Mouse (Mus musculus) Muller cell, postnatal 12 days (primary cell): ENCODE results near the gene Psma6.

Experiments used
- DNase-seq: peaks from one replicate; pipeline ENCODE4 v3.0.0-alpha.2; 2015; ENCODE audit errors: inconsistent ontology term

The Psma6 gene

DNA sequence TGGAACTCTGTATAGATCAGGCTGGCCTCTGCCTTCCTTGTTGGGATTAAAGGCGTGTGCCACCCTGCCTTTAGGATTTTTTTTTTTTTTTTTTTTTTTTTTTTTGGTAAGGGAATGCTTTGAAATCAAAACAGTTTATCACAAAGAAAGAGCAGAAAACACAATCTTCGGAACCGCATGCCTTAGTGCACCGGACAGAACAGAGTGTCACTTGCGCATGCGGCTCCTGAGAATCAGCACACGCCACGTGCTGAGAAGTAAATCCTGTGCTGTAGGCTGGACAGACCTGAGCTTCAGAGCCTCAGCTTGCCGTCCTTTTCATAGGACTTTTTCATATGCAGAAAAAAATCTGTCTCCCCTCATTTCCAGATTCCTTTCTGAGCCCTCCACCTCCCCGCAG, 54.0 kb downstream of the Psma6 start:
- DNase-seq, result no peak

DNA sequence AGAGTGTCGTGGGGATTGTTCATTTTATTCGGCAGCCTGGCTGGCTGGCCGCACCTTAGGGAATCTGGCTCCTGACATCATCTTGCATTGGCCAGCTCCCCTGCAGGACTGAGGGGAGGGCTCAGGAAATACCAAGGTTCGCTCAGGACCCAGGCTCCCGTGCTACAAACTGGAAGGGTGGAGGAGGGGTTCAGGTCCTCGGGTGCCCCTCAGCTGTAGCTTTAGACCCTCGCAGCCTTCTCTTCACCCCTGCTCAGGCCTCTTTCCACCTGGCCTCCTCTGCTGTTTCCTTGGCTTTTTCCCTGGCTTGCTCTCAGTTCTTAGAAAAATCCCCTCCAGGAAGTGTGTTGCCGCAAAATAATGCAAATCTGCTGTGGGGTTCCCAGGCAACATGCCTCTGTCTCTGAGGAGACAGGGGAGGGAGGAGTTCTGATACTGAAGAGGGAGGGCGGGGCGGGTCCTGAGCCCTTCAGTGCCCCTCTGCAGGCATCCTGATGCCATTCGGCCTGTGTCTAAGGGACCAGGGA, 54.7 kb downstream of the Psma6 start:
- peak; percentile 7 for DNase-seq

DNA sequence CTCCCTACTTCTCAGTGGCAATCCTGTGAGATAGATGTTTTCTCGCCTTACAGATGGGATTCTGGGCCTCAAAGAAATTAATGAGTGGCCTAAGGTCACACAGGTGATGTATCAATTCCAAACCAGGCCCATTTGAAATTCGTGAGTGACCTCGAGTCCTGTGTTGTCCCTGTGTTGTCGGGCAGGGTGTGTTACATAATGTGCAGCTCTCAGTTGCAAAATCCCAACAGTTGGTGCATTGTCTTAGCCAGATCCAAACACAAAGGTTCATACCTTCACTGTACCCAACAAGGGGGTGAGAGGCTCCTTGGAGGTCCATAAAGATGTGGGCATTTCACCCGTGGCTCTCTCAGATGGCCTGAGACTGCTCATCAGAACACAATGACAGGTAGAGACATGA, 56.4 kb downstream of the Psma6 start:
- DNase-seq, result no peak

DNA sequence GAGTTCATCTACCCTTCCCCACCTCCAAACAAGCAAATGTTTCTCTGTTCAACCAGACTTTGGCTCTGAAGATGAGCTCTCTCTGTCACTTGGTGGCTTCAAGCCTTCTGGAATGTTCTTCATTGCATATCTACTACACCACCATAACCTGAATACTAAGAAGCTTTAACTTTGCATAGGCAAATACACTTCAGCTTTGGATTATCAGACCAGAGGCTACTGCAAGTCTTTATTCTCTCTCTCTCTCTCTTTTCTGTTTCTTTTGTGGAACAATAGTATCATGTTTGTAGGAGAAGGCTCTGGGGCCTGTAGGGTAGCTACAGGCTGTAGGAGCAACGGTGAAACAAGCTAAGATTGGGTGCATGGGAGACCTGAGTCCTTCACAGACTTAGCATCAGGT, 58.2 kb downstream of the Psma6 start:
- no peak for DNase-seq

DNA sequence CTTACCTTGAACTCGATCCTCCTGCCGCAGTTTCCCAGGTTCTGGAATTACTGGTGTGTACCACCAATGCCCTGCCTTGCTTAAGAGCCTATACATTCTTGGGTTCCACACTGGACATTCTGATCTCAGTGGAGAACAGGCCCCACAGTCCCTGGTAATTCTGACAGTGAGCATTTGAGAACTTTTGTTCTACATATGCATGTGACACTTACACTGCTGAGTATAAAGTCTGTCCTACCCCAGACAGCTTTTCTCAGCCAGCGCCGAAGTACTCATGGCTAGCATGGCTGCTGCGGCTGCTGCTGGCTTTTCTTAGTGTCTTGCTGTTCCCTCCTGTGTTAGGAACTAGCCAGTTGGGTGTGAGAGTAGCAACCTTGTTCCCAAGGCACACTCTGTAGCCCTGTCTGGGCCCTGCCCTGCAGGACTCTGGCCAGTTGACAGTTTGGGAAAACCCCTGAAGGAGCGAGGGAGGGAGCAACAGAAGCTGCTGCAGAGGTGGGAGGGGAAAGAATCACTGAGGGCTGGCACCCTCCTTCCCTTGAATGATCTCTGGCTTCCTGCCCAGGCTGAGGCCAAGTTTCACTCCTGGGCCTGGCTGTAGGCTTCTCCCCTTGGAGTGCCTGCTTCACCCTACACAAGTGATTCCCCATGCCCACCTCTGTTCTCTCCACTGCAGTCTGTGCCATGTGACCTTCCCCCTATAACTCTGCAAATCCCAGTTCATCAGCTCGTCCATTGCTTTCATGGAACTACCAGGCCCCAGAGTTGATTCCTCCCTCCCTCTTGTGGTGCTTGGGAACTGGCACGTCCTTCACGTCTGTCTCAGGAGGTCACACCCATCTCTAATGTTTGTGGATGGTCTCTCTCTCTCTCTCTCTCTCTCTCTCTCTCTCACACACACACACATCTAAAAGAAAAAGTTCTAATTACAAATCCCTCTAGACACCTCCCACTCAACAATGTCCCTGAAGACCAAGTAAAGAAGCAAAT, 59.1 kb downstream of the Psma6 start:
- DNase-seq, result peak; percentile 78

DNA sequence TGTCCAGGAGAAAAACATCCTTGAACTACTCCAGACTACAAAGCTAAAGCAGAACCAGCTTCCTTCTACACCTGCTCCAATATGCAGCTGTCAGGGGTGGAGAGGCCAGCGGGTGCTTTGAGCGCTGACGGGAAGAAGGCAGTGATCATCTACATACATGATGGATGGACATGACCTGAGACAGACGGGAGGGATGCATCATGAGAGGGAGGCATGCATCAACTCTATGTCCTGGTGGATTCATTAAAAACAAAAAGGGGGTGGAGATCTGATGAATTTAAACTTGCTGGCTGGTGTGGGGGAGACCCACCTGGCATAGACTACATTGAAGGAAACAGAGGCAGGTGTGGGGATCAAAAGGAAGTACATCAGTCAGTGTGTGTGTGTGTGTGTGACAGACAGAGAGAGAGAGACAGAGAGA, 60.0 kb downstream of the Psma6 start:
- no peak for DNase-seq

DNA sequence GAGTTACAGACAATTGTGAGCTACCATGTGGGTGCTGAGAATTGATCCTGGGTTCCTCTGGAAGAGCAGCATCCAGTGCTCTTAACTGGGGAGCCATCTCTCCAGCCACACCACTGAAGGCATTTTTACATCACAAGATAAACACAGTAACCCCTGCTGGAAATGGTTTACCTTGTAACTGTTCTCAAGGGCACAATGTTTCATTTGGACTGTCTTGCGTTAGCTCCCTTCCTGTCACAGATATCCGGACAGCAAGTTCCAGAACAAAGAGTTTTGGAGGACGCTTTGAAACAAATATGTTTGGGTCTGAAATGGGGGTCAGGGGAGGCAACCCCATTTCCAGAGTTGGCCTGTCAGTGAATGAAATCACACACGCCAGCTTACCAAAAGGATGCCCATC, 61.6 kb downstream of the Psma6 start:
- no peak for DNase-seq

DNA sequence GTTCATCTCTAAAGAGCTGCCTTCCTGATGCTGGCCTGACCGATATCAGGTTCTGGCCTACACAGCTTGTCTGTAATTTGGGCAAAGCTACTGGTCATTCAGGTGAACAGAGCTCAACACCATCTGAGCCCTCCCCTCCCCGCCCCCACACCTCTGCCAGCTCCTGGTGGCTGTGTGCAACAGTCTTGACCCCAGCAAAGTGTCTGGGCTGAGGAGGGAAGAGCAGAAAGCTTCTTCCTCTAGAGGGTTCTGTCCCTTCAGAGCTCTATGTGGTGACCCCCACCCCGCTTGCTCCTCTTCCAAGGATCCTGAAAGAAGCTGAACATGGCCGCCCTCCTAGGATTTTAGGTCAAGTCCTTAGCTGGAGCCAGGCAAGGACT, 62.3 kb downstream of the Psma6 start:
- no peak for DNase-seq

DNA sequence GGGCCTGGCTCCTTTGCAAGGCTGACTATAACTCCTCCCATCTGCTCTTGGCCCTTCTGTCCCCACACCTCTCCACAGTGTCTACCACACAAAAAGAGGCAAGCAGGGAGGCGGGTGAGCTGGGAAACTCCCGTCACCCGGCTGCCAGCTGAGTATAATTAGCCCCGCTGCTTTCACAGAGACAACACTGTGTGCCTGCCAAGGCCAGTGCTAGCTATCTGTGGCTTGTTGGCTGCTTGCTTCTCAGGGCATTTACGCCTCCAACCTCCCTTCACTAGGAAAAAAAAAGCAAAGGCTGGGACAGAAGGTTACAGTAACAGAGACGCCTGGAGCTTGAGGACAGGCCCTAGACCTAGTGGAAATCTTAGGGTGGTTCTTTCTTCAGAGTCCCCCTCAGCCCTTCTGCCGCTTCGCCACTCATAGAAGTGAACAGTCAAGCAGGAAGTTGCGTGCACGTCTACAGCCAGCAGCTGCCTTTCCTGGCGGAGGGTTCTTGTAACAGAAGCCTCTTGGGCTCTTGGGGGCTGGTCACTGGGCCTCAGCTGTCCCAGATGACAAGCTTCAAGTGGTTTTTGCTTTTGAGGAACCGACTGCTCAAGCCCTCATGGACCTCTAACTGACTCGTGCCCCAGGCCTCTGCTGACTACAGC, 62.8 kb downstream of the Psma6 start:
- peak; percentile 94 for DNase-seq

DNA sequence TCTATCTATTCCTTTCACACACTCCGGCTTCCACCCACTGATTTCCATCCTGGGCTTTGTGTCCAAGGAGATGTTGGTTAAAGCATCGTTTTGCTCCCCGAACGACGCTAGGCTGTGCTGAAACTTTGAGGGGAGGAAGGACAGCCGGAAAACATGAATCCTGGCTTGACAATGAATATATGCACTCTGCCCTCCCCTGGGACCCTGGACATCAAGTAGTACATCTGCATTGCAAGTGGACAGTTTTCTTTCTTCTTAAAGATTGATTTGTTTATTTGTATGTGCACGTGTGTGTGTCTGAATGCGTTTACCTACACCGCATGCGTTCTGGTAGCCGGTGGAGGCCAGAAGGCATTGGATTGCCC, 63.4 kb downstream of the Psma6 start:
- DNase-seq, result no peak

DNA sequence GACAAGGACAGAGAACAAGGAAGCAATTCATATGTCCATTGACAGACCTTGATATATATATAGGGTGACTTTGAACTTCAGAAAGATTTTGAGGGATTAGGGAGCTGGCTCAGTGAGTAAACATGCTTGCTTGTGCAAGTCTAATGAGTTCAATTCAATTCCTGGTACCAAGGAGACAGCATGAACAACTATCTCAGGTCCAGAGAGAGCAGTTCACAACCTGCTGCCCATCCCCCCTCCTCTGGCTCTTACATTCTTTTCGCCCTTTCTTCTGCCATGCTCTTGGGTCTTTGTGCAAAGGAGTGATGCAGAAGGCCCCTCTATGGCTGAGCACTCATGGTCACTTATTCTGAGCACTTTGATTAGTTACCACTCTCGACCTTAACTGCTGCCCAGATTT, 64.4 kb downstream of the Psma6 start:
- DNase-seq, result no peak

DNA sequence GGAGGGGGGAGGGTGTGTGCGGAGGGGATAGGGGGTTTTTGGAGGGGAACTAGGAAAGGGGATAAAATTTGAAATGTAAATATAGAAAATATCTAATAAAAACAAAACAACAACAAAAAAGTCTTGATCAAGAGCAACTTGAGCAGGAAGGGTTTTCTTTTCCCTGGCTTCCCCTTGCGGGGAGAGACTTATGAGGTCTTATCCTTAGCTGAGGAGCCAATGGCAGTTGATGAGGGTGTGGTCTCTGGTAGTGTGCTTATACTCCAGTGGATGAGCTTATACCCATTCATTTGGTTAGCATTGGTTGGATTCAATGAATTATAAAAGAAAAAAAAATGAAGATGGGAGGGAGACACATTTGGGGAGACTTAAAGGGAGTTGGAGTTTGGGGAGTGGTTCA, 65.0 kb downstream of the Psma6 start:
- DNase-seq, result no peak

DNA sequence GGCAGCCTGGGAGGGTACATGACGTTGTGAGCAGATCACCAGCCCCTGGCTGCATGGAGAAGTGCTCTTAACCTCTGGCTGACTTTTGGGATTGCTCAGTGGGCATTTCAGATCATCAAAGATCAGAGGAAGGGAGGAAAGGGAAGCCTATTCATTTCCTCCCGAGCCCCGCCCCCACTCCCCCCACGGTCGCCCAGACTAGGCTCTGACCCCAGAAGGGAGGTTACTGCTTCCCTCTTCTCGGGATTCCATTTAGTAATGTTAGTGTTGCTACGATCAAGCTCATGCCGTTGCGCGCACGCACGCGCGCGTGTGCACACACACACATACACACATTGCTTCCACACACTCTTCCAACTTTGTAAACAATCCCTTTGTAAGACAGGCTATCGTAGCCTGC, 66.4 kb downstream of the Psma6 start:
- no peak for DNase-seq

DNA sequence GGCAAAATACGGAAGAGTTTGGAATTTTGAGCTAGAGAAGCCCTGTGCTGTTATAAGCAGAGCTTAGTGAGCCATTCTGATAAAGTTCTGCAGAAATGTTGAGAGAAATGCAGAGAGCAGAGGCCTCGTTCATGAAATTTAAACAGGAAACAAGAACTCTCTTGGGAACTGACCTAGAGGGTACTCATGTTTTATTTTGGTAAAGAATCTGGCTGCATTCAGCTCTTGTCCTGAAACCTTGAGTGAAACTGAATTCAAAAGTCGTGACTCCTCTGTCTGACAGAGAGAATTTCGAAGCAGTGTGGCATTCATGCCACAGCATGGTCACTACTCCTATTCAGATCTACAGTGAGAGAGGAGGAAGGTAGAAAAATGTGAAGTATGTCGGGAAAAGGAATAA, 68.8 kb downstream of the Psma6 start:
- DNase-seq, result peak; percentile 31

DNA sequence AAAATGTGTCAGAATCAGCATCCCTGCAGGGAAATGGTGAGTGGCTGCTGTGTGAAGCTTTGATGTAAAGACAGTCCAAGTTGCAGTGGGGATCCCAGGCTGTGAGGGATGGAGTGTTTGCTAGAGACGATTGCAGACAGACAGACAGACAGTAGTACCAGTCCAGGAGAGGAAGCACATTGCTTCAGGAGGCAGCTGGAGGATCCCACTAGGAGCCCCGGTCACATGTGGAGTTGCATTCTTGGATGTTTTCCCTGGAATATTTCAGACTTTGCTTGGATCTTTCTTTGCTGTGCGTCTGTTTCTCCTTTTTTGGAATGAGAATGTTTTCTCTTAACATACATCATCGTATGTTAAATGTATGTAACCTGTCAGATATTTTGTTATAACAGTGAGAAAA, 69.9 kb downstream of the Psma6 start:
- DNase-seq, result no peak

DNA sequence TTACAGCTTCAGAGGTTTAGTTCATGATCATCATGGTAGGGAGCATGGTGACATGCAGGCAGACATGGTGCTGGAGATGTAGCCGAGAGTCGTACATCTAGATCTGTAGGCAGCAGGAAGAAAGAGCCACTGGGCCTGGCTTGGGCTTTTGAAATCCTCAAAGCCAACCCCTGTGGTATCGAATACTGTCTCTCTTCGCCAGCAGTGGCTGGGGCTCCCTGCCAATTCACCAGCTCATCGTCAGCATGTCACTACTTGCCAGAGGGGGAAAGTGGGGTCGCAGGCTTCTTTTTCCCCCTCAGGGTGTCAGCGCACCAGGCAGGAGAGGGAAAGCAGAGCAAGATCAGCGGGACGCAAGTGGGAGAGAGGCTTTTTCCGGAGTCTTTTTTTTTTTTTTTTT, 71.2 kb downstream of the Psma6 start:
- DNase-seq, result no peak

DNA sequence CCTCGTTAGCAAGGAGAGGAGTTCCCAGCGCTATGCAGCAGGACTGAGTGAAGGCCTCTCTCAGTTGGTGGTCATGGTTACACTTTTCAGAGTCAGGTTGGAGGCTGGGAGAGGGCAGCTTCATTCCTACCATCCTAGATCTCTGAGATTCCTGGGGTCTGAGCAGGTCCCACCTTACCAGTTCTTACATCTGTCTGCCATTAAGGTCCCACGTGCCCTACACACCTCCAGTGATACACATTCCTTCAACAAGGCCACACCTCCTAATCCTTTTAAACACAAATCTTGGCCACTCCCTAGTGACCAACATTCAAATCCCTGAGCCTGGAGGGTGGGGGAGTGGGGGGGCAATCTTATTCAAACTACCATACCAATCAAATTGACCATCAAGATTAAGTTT, 72.1 kb downstream of the Psma6 start:
- no peak for DNase-seq

DNA sequence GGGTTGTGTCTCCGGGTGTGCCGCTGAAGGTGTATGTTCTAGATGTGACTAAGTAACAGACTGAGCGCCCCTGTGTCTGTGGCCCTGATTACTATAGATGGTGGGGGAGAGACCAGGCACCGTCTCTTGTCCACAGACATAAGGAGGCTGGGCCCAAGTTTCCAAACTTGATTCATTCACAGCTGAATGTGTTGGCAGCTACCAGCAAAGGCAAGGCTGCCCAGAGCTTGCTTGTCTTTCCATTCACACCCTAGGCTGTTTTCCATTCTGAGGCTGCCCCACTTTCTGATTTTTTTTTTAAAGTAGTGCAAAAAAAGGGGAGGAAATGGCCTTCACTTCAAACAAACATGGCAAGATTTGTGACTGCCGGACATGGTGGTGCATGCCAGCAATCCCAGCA, 72.9 kb downstream of the Psma6 start:
- DNase-seq, result no peak

DNA sequence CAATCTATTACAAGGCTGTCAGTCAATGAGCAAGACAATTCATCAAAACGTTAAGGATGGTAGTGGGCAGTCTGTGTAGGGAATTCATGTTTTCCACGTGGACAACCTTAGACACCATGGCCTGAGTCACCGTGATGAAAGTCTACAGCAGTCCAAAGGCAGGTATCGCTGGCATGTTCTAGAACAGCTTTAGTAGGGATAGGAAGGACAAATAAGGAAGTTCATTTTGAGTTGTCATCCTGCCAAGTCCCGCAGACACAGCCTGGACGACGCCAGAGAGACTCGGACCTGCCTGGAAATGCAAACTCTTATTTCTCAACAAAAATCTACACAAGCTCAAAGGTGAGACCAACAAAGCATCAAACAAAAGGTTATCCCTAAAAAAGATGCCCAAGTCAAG, 75.7 kb downstream of the Psma6 start:
- DNase-seq, result no peak

DNA sequence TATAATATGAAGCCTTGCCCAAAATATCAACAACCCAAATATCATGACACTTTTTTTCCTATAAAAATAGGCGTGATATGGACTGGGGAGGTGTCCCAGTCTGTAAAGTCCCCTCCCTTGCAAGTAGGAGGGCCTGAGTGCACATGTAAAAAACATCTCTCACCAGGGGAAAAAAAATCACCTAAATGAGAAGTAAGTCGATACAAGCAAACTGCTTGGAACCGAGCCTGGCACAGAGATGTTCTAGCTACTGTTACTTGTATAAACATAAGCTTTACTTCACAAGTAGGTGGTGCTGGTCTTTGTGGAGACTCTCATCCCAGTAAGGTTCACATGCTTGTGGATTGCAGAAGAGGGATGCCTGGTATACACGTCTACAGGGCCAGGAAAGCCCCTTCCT, 76.9 kb downstream of the Psma6 start:
- DNase-seq, result no peak

DNA sequence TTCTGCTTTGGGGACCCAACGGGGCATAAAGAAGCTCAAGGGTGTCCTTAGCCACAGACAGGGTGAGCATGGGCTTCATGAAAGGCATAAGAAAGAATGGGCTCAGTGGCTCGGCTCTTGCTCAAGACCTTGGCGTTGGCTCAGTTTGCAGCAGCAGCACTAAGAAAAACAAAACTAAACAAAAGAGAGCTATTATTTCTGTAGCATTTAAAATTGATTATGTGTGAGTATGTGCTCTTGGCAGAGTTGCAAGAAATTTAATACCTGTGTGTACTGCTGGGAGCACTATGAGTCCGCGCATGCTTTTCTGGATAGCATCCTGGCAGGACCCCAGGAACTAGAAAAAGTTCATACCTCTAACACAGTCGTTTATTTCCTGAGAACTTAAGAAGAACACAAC, 77.7 kb downstream of the Psma6 start:
- no peak for DNase-seq

DNA sequence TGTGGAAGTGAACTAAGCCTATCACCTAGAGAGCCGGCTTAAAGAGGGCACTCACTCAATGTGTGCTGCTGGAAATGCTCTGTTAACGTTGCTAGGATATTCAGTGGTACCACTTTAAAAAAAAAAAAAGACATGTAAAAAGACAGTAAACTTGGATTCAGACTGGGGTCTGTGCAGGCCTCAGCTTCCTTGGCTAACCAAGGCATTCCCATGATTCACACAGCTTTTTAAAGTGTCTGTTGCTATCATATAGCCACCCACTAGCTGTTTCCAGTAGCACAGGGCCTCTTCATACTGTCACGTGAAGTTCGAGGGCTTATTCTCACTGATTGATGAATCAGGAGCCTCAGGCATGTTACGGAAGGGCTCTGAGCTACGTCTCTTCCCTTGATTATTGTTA, 78.4 kb downstream of the Psma6 start:
- no peak for DNase-seq

DNA sequence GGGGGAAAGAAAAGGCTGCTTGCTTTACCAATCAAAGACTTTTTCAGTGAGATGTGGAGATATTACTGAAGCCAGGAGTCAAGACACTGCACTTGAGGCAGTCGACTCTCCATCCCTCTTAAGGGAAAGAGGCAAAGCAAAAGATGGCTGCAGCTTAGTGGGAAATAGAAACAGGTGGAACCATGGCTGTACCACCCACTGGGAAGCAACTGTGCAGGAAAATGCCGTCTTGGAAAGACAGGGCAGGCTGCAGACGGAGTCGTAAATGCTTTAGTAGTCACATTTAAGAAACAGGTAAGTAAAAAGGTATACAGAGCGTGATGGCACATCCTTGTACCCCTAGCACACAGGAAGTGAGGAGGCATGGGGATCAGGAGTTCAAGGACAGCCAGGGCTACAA, 79.1 kb downstream of the Psma6 start:
- DNase-seq, result no peak
